ENCODE assay signal across 7 mouse cellular contexts in the genomic region with DNA sequence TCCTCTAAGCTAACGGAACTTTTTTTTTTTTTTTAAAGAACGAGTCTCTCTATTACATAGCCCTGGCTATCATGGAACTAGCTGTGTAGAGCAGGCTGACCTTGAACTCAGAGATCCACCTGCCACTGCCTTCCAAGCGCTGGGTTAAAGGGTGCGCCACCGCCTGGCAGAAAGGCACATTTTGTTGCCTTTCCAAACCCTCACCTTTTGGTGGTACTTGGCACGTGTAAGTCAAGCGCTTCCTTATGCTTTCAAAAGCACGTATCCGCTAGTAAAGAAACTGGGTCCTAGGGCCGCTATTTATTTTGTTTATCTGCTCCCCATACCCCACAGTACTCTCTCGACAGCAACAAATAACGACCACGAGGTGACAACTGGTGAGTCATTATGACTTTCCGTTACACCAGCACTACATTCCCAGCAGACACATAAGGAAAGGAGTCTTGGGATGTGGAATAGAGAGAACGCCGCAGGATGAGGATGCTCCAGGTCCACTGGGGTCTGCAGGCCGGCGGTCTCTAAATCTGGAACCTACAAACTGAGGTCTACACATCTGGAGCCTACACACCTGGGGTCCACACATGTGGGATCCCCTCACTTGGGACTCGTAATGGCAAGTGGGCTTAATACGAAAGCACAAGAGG. TPM values are rescaled to one million over a fixed set of nuclear protein-coding genes. Genes with fewer than 3 reads are reported as not detected.
A peak's percentile ranks its signal among the peaks of the same experiment; 100 is the strongest.
DNase-seq lines count a peak whose midpoint lies in the region; ATAC-seq lines count a peak whose summit lies in the region.

No protein-coding gene starts in this region.

- ATAC-seq in erythroblast, adult 5-6 weeks (replicated peaks; ENCODE audit: low FRiP score, poor library complexity, severe bottlenecking), result peak; percentile 78
- ATAC-seq in hindbrain, embryonic 15.5 days (ENCODE audit: low FRiP score, low read depth), result peak; percentile 46; the same call in 1 of the 2 replicates
- ATAC-seq in liver, embryonic 13.5 days (ENCODE audit: low read depth), result peak; percentile 51
- ATAC-seq in neural tube, embryonic 12.5 days (ENCODE audit: low FRiP score, low read depth), result no peak

- peak; percentile 80 for DNase-seq in ES-CJ7 (ENCODE audit: low read depth, low spot score)
- peak; percentile 54 for DNase-seq in adrenal gland, postnatal 10 days
- DNase-seq in liver, embryonic 13.5 days, result peak; percentile 55
- no peak for DNase-seq in right cerebral cortex, postnatal 10 days (ENCODE audit: low spot score in 2 of 2)

- H3K27me3 ChIP-seq in hindbrain, embryonic 15.5 days, result no peaks in the 10 kb centered on the region
- 0 out of 2 replicates have a peak, but pooled peaks cover under 1% of the 10 kb centered on the region for H3K27me3 ChIP-seq in liver, embryonic 13.5 days
- no peaks in the 10 kb centered on the region for H3K27me3 ChIP-seq in neural tube, embryonic 12.5 days (replicated peaks)

- H3K27ac ChIP-seq in hindbrain, embryonic 15.5 days (replicated peaks), result peak overlapping the region; percentile 91; the same call in 1 of the 2 replicates
- H3K27ac ChIP-seq in liver, embryonic 13.5 days, result peak overlapping the region; percentile 80
- no peak overlapping the region for H3K27ac ChIP-seq in neural tube, embryonic 12.5 days

- no peaks in the 10 kb centered on the region for H3K36me3 ChIP-seq in hindbrain, embryonic 15.5 days
- no peaks in the 10 kb centered on the region for H3K36me3 ChIP-seq in liver, embryonic 13.5 days
- H3K36me3 ChIP-seq in neural tube, embryonic 12.5 days, result no peaks in the 10 kb centered on the region

- peak overlapping the region; percentile 73 for H3K4me3 ChIP-seq in hindbrain, embryonic 15.5 days
- peak overlapping the region; percentile 73 for H3K4me3 ChIP-seq in liver, embryonic 13.5 days (replicated peaks)
- peak overlapping the region; percentile 73 for H3K4me3 ChIP-seq in neural tube, embryonic 12.5 days

- H3K9me3 ChIP-seq in hindbrain, embryonic 15.5 days, result no peaks in the 10 kb centered on the region
- no peaks in the 10 kb centered on the region for H3K9me3 ChIP-seq in liver, embryonic 13.5 days (replicated peaks)
- no peaks in the 10 kb centered on the region for H3K9me3 ChIP-seq in neural tube, embryonic 12.5 days

- H3K9ac ChIP-seq in hindbrain, embryonic 15.5 days, result 0 out of 2 replicates have a peak overlapping the region, but pooled peaks have one; percentile 86
- peak overlapping the region; percentile 80 for H3K9ac ChIP-seq in liver, embryonic 13.5 days
- peak overlapping the region; percentile 81; the same call in 1 of the 2 replicates for H3K9ac ChIP-seq in neural tube, embryonic 12.5 days

- WGBS in hindbrain, embryonic 15.5 days, result 3% methylated on average over 20 of the region's 20 CpGs
- WGBS in liver, embryonic 13.5 days (ENCODE audit: insufficient replicate concordance), result under 1% methylated on average over 20 of the region's 20 CpGs
- WGBS in neural tube, embryonic 12.5 days, result 4% methylated on average over 20 of the region's 20 CpGs

- H3K4me2 ChIP-seq in hindbrain, embryonic 15.5 days, result peak overlapping the region; percentile 52
- H3K4me2 ChIP-seq in liver, embryonic 13.5 days, result peak overlapping the region; percentile 94
- H3K4me2 ChIP-seq in neural tube, embryonic 12.5 days (replicated peaks), result peak overlapping the region; percentile 63

- peaks cover 7% of the 10 kb centered on the region; the same call in 1 of the 2 replicates for H3K4me1 ChIP-seq in hindbrain, embryonic 15.5 days (replicated peaks)
- peaks cover 25% of the 10 kb centered on the region for H3K4me1 ChIP-seq in liver, embryonic 13.5 days (replicated peaks)
- H3K4me1 ChIP-seq in neural tube, embryonic 12.5 days, result no peaks in the 10 kb centered on the region

RNA-seq across cellular contexts. Expression of gene Chd1l, which starts 0.7 kb away (rescaled TPM):
- total RNA-seq in adrenal gland, postnatal 10 days (2021), result 10 to 100 TPM; 12.1 to 14.9 TPM
- total RNA-seq in erythroblast, adult 5-6 weeks (2015; ENCODE audit: low replicate concordance), result 5.8 and 8.2 TPM in 2 replicates
- total RNA-seq in erythroblast, adult 5-6 weeks (2017; ENCODE audit: low replicate concordance), result 9.7 and 16.7 TPM in 2 replicates
- 6.3 and 6.7 TPM in 2 replicates for polyA plus RNA-seq in hindbrain, embryonic 15.5 days (2015; fragmentation: Nextera tagmentation; extraction: Ambion mirVana)
- polyA plus RNA-seq in liver, embryonic 13.5 days (2015; fragmentation: Nextera tagmentation; extraction: Ambion mirVana), result 16.2 and 18.0 TPM in 2 replicates
- polyA plus RNA-seq in neural tube, embryonic 12.5 days (2016; fragmentation: Nextera tagmentation; extraction: Ambion mirVana), result 11.6 and 14.5 TPM in 2 replicates

RNA-seq across cellular contexts. Expression of gene Fmo5, which starts 19.3 kb away (rescaled TPM):
- total RNA-seq in adrenal gland, postnatal 10 days (2021), result 10 to 100 TPM; 12.4 to 21.2 TPM
- 13.6 and 21.3 TPM in 2 replicates for total RNA-seq in erythroblast, adult 5-6 weeks (2015; ENCODE audit: low replicate concordance)
- 4.2 and 5.0 TPM in 2 replicates for total RNA-seq in erythroblast, adult 5-6 weeks (2017; ENCODE audit: low replicate concordance)
- 0.62 and 1.2 TPM in 2 replicates for polyA plus RNA-seq in hindbrain, embryonic 15.5 days (2015; fragmentation: Nextera tagmentation; extraction: Ambion mirVana)
- 7.5 and 9.6 TPM in 2 replicates for polyA plus RNA-seq in liver, embryonic 13.5 days (2015; fragmentation: Nextera tagmentation; extraction: Ambion mirVana)
- polyA plus RNA-seq in neural tube, embryonic 12.5 days (2016; fragmentation: Nextera tagmentation; extraction: Ambion mirVana), result 0.61 and 0.75 TPM in 2 replicates

RNA-seq across cellular contexts. Expression of gene Prkab2, which starts 48.7 kb away (rescaled TPM):
- total RNA-seq in adrenal gland, postnatal 10 days (2021), result 1 to 10 TPM; 7.2 to 9.3 TPM
- 1.0 and 5.8 TPM in 2 replicates for total RNA-seq in erythroblast, adult 5-6 weeks (2015; ENCODE audit: low replicate concordance)
- total RNA-seq in erythroblast, adult 5-6 weeks (2017; ENCODE audit: low replicate concordance), result 0.17 and 0.98 TPM in 2 replicates
- polyA plus RNA-seq in hindbrain, embryonic 15.5 days (2015; fragmentation: Nextera tagmentation; extraction: Ambion mirVana), result 15.0 and 15.5 TPM in 2 replicates
- polyA plus RNA-seq in liver, embryonic 13.5 days (2015; fragmentation: Nextera tagmentation; extraction: Ambion mirVana), result 1.5 and 2.0 TPM in 2 replicates
- polyA plus RNA-seq in neural tube, embryonic 12.5 days (2016; fragmentation: Nextera tagmentation; extraction: Ambion mirVana), result 9.1 and 10.3 TPM in 2 replicates

Comparison
In these comparisons a context has a peak if more than half of its experiments do, and no peak if none do; other contexts are left out.
1. DNase-seq: peak in ES-CJ7 (single experiment), adrenal gland, postnatal 10 days (single experiment) and liver, embryonic 13.5 days (single experiment); none in right cerebral cortex, postnatal 10 days (0 of 2).
2. Peak in every context shown above with its lines, with median percentiles within 50 percentile points of each other: H3K4me2 ChIP-seq, H3K4me3 ChIP-seq and H3K9ac ChIP-seq.